Mouse (Mus musculus): ENCODE measurements around the gene Ica1.

The Ica1 gene

GRCm38 (mm10) chr6:8648185-8648901, 129.9 kb downstream of the Ica1 start:
- peak; percentile 84 for DNase-seq (ENCODE audit: extremely low read depth, low read depth)

- DNase-seq (ENCODE audit: extremely low read depth, low read depth): peak; percentile 59
These were observed 130.6 kb downstream of the Ica1 start for GRCm38 (mm10) chr6:8647513-8648184.

- no peak for DNase-seq (ENCODE audit: extremely low read depth, low read depth)
These were observed 132.6 kb downstream of the Ica1 start for GRCm38 (mm10) chr6:8645708-8646107.

DNA sequence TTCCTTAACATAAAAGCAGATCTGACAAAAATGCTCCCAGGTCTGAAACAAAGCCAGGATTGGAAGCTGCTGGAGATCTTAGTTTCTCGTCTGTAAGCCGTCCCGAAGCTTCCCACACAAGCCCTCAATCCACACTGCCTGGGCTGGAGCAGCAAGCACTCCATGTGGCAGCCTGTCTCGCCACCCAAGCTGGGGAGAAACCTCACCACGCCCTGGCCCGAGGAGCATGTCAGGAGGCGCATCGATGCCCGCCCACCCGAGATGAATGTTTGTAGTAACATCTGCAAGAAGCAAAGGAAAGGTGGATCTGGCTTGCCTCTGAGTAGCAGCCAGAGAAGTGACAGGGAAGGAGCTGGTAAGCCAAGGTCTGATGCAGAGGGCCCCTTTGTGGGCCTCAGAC, 133.6 kb downstream of the Ica1 start:
- DNase-seq (ENCODE audit: extremely low read depth, low read depth): no peak

DNA sequence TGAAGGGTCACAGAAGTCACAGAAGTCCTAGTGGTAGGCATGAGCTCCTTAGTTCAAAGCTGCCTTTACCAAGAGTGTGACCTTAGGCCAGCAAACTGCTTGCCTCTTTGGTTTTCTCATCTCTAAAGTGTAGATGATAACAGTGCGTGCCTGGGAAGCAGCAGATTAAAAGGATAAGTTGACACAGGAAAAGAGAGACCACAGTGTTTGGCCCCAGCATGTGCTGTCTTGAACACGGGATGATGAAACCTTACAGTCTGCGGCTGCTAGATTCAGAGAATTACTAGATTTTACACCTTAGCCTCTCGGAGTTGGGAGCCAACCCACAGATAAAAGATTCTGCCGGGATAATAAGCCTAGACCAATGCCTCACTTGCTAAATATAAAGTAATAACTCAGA, 137.4 kb downstream of the Ica1 start:
- DNase-seq (ENCODE audit: extremely low read depth, low read depth): no peak

DNA sequence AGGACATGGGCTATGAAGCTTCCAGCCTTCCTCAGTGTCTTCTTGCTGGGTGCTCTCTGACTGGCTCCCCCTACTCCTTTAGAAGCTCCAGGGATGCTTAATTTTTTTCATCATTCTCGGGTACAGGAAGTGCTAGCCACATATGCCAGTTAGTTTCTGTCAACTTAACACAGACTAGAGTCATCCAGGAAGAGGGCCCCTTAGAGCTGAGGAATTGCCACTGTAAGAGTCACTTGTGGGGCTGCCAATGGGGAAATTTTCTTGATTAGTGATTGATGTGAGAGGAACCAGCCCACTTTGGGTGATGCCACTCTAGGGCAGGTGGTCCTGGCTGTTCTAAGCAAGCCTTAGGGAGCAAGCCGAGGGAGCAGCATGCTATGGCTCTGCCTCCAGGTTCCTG, 138.8 kb downstream of the Ica1 start:
- no peak for DNase-seq (ENCODE audit: extremely low read depth, low read depth)

- no peak for DNase-seq (ENCODE audit: extremely low read depth, low read depth)
These were observed 139.4 kb downstream of the Ica1 start for GRCm38 (mm10) chr6:8638899-8639298.

- no peak for DNase-seq (ENCODE audit: extremely low read depth, low read depth)
These were observed 140.2 kb downstream of the Ica1 start for GRCm38 (mm10) chr6:8638122-8638521.

DNA sequence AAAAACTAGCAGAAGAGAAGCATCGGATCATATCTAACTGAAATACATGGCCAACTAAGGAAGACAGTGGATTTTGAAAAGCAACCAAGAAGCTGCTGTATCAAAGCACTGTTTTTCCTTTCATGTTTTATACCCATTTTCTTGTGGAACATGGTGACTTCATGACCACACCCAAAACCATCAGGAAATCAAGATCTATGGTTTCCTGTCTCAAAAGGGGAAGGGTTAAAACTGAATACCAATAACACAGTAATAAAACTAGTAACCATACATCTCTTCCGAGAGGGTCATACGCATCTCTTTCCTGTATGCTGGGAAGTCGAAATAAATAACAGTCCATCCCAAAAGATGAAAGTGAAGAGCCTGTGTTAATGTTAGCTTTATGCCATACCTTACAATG, 145.6 kb downstream of the Ica1 start:
- peak; percentile 44 for DNase-seq (ENCODE audit: extremely low read depth, low read depth)

DNA sequence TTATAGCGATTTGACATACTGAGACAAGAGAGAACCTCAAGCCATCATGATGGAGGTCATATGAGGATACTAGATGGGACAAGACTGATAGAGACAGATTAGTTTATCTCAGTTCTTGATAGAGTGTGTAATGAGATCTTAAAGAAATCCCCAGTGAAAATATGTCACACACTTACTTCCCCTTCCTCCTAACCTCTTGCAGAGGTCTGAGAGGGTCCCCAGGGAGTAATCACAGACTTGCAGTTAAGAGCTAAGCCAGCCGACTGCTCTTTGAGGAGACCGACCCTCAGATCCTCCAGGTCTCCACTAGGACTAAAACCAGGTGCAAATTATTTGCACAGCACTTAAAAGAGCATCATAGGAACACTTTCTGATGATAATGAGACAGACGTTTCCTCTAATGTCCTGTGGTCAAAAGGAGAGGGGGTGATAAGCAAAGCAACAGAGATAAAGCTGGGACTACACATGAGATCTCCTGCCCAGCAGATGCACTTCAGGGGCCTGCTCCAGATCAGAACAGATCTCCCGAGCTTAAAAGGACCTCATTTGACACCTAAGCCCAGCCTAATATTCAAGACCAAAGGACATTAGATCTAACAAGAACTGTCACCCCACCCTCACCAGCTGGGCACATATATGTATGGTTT, 146.2 kb downstream of the Ica1 start:
- DNase-seq (ENCODE audit: extremely low read depth, low read depth): peak; percentile 33

DNA sequence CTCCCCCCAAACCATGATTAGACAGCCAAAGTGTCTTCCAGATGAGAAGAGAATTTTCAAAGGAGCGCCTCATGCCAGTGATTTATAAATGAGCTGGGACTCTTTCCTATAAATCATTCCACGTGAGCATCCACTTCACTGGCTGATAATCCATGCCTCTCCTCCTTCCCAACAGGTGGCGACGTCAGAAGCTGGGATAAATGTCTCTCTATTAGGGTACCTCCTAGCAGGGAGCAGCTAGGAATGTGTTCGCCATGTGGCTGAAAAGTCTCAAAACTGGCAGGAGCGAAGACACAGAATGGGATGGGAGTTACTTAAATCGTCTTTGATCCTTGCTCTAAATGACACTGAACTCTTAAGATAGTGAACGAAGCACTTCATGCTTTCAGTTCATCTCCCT, 146.9 kb downstream of the Ica1 start:
- DNase-seq (ENCODE audit: extremely low read depth, low read depth): no peak

GRCm38 (mm10) chr6:8630531-8630930, 147.8 kb downstream of the Ica1 start:
- no peak for DNase-seq (ENCODE audit: extremely low read depth, low read depth)

GRCm38 (mm10) chr6:8628715-8629267, 149.5 kb downstream of the Ica1 start:
- DNase-seq (ENCODE audit: extremely low read depth, low read depth): no peak

- DNase-seq (ENCODE audit: extremely low read depth, low read depth): no peak
These were observed 150.1 kb downstream of the Ica1 start for GRCm38 (mm10) chr6:8628226-8628625.

DNA sequence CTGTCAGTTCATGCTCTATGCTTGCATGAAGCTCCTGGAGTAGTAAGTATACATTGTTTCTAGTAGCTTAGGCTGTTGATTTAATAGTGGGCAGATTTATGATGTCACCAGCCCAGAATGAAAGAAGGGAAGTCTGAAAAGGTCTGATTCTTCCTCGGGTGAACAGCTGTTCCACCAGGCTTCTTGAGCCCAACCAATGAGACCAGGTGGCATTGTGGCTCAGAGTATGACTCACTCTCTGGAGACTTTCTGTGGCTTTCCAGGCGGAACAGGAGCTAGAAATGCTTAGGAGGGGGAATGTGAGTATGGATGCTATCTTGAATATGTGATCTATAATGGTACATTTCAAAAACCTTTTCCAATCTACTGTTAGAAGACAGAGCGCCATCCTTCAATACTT, 155.2 kb downstream of the Ica1 start:
- DNase-seq (ENCODE audit: extremely low read depth, low read depth): no peak

DNA sequence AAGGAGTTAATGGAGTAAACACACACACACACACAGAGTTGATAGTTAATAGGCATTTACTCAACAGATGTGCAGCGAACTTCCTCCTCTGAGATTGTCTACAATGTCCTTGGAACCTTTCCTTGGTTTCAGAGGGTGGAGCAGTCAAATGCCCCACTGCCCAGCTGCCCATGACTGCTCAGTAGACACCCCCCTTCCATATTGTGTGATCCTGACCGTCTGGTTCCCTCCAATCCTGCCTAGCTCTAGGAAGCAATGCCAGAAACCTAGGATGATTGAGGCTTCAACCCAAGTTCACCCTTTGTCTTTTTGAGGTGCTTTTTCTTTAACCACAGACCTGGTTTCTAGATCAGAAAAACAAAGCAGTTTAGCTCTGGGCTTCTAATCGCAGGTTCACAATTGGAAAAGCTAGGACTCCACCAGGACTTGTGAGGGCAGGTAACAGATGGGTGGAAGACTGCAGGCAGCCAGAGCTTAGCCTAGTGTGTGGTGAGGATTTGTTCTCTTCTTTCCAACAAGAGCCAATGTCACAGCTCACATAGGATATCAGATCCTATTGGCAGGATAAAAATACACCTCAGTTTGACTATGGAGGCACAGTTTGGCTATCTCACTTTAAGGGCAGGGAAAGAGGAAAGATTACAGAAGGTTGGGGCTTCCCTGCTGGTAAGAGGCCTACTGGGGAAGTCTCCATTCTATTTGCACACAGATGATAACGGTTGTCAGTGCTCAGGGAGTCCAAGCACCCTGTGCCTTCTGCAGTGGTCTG, 158.5 kb downstream of the Ica1 start:
- peak; percentile 43 for DNase-seq (ENCODE audit: extremely low read depth, low read depth)

- DNase-seq (ENCODE audit: extremely low read depth, low read depth): no peak
These were observed 160.9 kb downstream of the Ica1 start for GRCm38 (mm10) chr6:8617369-8617768.

DNA sequence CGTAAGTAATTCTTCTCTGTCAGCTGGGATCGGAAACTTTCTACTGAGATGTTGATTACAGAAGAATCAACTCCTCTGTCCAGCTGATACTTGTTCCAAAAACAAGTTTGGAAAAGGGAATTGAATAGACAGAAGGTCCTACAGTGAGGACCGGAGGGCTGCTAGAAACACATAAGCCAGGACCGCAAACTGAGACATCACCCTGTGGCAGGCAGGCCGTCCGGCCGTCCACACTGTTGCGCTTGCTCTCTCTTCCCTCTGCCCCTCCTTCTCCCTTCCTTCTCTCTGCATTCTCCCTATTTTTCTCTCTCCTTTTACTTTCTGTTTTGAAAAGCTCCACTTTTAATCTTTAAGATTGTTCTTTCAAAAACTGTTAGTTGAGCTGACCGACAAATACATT, 186.6 kb downstream of the Ica1 start:
- no peak for DNase-seq (ENCODE audit: extremely low read depth, low read depth)

DNA sequence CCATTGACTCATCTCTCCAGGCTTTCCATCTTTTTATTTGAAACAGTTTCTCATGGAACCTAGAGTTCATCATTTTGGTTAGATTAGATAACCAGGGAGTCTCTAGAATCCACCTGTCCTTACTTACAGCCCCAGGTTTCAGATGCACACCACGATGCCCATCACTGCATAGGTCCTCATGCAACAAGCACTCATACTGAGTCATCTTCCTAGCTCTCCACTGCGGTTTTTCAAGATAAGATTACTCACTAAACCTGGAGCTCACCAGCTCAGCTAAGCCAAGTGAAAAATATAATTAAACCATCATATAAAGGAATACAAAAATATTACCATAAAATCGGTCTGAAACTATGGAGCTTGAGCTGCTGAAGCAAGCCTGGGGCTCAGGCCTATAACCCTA, 194.4 kb downstream of the Ica1 start:
- peak; percentile 51 for DNase-seq (ENCODE audit: extremely low read depth, low read depth)

DNA sequence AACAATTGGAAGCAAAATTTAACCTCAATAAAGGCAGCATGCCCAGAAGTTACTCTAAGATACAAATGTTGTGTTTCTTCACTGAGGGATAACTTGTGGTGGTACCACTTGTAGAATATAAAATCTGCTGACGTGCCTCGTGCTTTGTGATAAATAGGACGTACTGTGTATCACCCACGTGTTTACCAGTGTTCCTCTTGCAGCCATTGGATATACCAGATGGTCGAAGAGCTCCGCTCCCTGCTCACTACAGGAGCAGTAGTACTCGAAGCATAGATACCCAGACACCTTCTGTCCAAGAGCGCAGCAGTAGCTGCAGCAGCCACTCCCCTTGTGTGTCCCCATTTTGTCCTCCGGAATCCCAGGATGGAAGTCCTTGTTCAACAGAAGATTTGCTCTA, 195.9 kb downstream of the Ica1 start:
- no peak for DNase-seq (ENCODE audit: extremely low read depth, low read depth)

Measured in MEL-GATA-1-ER (cell line).